Mouse (Mus musculus) mouse embryonic stem cell (cell line): ENCODE measurements around the gene Pigu.

Source experiments
- in situ Hi-C, 2 experiments: fragments of 300-500 bp; cut with MboI; formaldehyde crosslinking; loops; 1 replicate in 1 of 2; 3 replicates in 1 of 2; pipeline ENCODE4 v1.14.3; 2019 to 2020; ENCODE audit warnings: low sequenced_read_pairs in 2 of 2, low pct_unique_long_range_greater_than_20kb in 1 of 2, mixed read lengths in 1 of 2; ENCODE audit not compliant: unreplicated experiment in 1 of 2

The Pigu gene

GRCm38 (mm10) chr2:155271957-155272356 is 85.3 kb downstream of the Pigu start:
- in situ Hi-C loops: loop anchor here in 1 of 2 experiments (10.0 kb wide), 1 partner anchor 187 kb away; no protein-coding TSS in a partner anchor

- in situ Hi-C loops: no loop called here
Measured at GRCm38 (mm10) chr2:155266896-155267295, 90.3 kb downstream of the Pigu start.

- in situ Hi-C loops: no loop called here
Measured at GRCm38 (mm10) chr2:155265526-155265925, 91.7 kb downstream of the Pigu start.

- in situ Hi-C loops: no loop called here
Measured at GRCm38 (mm10) chr2:155249588-155249987, 107.6 kb downstream of the Pigu start.

- in situ Hi-C loops: no loop called here
Measured at GRCm38 (mm10) chr2:155248718-155249117, 108.5 kb downstream of the Pigu start.

GRCm38 (mm10) chr2:155248206-155248605 is 109.0 kb downstream of the Pigu start:
- in situ Hi-C loops: no loop called here

- in situ Hi-C loops: no loop called here
Measured at GRCm38 (mm10) chr2:155246231-155246630, 111.0 kb downstream of the Pigu start.

GRCm38 (mm10) chr2:155242296-155242855 is 114.9 kb downstream of the Pigu start:
- in situ Hi-C loops: no loop called here

- in situ Hi-C loops: no loop called here
Measured at GRCm38 (mm10) chr2:155240915-155241314, 116.3 kb downstream of the Pigu start.

GRCm38 (mm10) chr2:155237276-155237675 is 120.0 kb downstream of the Pigu start:
- in situ Hi-C loops: no loop called here

GRCm38 (mm10) chr2:155236362-155236992 is 120.8 kb downstream of the Pigu start, which contains the start of gene Dynlrb1:
Dynlrb1 (plus strand) TSS chr2:155236533.
- in situ Hi-C loops: no loop called here

GRCm38 (mm10) chr2:155235746-155236361 is 121.4 kb downstream of the Pigu start:
- in situ Hi-C loops: no loop called here
